Mouse (Mus musculus): ENCODE results near the gene Prpf4. TPM values are rescaled to one million over a fixed set of nuclear protein-coding genes. Genes with fewer than 3 reads are reported as not detected.

Gene Prpf4
- total and polyA plus RNA-seq, 3 experiments, result 26.9 to 37.9 TPM; not detected in 1

- Histone ChIP-seq H3K9me3 (replicated peaks; ENCODE audit: insufficient read depth, low read length) (no peaks in the 10 kb centered on the region), H3K9ac (ENCODE audit: control insufficient read depth, low read depth, low read length, poor library complexity, severe bottlenecking) (peak overlapping the region; percentile 64), H3K27ac (ENCODE audit: control insufficient read depth, low read depth, low read length) (peak overlapping the region; percentile 91), H3K79me2 (ENCODE audit: control insufficient read depth, insufficient read depth, low read length, poor library complexity) (peaks cover 33% of the 10 kb centered on the region), H3K27me3 (ENCODE audit: control insufficient read depth in 1 of 2, insufficient read depth in 2 of 2, low read length in 2 of 2) (no peaks in the 10 kb centered on the region), H3K4me3 (ENCODE audit: control insufficient read depth in 1 of 2, insufficient read depth in 1 of 2, low read depth in 2 of 2, low read length in 2 of 2) (peak overlapping the region; percentile 61), H3K4me1 (ENCODE audit: control insufficient read depth in 1 of 2, insufficient read depth in 2 of 2, low read length in 2 of 2) (peaks cover 12 to 13% of the 10 kb centered on the region in 2 experiments), H3K36me3 (ENCODE audit: control insufficient read depth in 1 of 2, insufficient read depth in 2 of 2, low read length in 2 of 2) (peaks cover 7 to 23% of the 10 kb centered on the region in 2 experiments)
- TF ChIP-seq POLR2AphosphoS5 (IDR thresholded peaks at IDR 0.05; ENCODE audit: borderline replicate concordance, low read depth, low read length), result no peak
- TF ChIP-seq TBP (IDR thresholded peaks at IDR 0.05; ENCODE audit: low read depth, low read length), result peak; percentile 49; the same call in 1 of the 2 replicates
- TF ChIP-seq UBTF (IDR thresholded peaks at IDR 0.05; ENCODE audit: borderline replicate concordance, insufficient read depth, low read depth, low read length), result no peak
- peak; percentile 94 for TF ChIP-seq GATA1 (IDR thresholded peaks at IDR 0.05; ENCODE audit: low read depth, low read length)
- peak; percentile 36; the same call in 1 of the 2 replicates for TF ChIP-seq ETS1 (IDR thresholded peaks at IDR 0.05; ENCODE audit: low read depth, low read length)
- no peak for TF ChIP-seq HCFC1 (IDR thresholded peaks at IDR 0.05; ENCODE audit: low read depth, low read length)
- TF ChIP-seq ELF1 (IDR thresholded peaks at IDR 0.05; ENCODE audit: low read depth, low read length), result peak; percentile 24; the same call in 1 of the 2 replicates
- TF ChIP-seq EP300 (IDR thresholded peaks at IDR 0.05; ENCODE audit: low read depth in 1 of 2, low read length in 2 of 2), result peak in 1 of 2 experiments; percentile 56; a peak in 1 of 4 replicates
- TF ChIP-seq MXI1 (IDR thresholded peaks at IDR 0.05; ENCODE audit: low read depth, low read length), result no peak
- TF ChIP-seq ZNF384 (IDR thresholded peaks at IDR 0.05; ENCODE audit: low read depth, low read length), result peak; percentile 93
- peak; percentile 88 for DNase-seq (ENCODE audit: low read depth, low spot score)
These were observed 641 bp upstream of the Prpf4 start for GRCm38 (mm10) chr4:62407730-62408582.

- Histone ChIP-seq H3K27me3 (ENCODE audit: control insufficient read depth in 1 of 2, insufficient read depth in 2 of 2, low read length in 2 of 2) (no peaks in the 10 kb centered on the region), H3K79me2 (ENCODE audit: control insufficient read depth, insufficient read depth, low read length, poor library complexity) (peaks cover 27% of the 10 kb centered on the region), H3K27ac (ENCODE audit: control insufficient read depth, low read depth, low read length) (no peak overlapping the region), H3K9ac (ENCODE audit: control insufficient read depth, low read depth, low read length, poor library complexity, severe bottlenecking) (peak overlapping the region; percentile 84), H3K4me3 (ENCODE audit: control insufficient read depth in 1 of 2, insufficient read depth in 1 of 2, low read depth in 2 of 2, low read length in 2 of 2) (peak overlapping the region; percentile 73 to 76), H3K36me3 (ENCODE audit: control insufficient read depth in 1 of 2, insufficient read depth in 2 of 2, low read length in 2 of 2) (peaks cover 15 to 18% of the 10 kb centered on the region in 2 experiments), H3K4me1 (ENCODE audit: control insufficient read depth in 1 of 2, insufficient read depth in 2 of 2, low read length in 2 of 2) (peaks cover 7 to 11% of the 10 kb centered on the region in 2 experiments), H3K9me3 (replicated peaks; ENCODE audit: insufficient read depth, low read length) (no peaks in the 10 kb centered on the region)
- peak; percentile 62 for TF ChIP-seq ZNF384 (IDR thresholded peaks at IDR 0.05; ENCODE audit: low read depth, low read length)
- no peak for TF ChIP-seq NRF1 (IDR thresholded peaks at IDR 0.05; ENCODE audit: insufficient read depth, low read depth, low read length, poor library complexity, severe bottlenecking)
- no peak for DNase-seq (ENCODE audit: low read depth, low spot score)
These were observed 1.0 kb downstream of the Prpf4 start for GRCm38 (mm10) chr4:62409615-62410014.

GRCm38 (mm10) chr4:62410325-62410724 lies 1.7 kb downstream of the Prpf4 start:
- H3K27ac ChIP-seq (ENCODE audit: control insufficient read depth, low read depth, low read length), result no peak overlapping the region
- TF ChIP-seq NELFE (IDR thresholded peaks at IDR 0.05; ENCODE audit: low read depth, low read length) (no peak), CHD1 (IDR thresholded peaks at IDR 0.05; ENCODE audit: low read depth, low read length) (peak; percentile 53; the same call in 1 of the 2 replicates)
- H3K79me2 ChIP-seq (ENCODE audit: control insufficient read depth, insufficient read depth, low read length, poor library complexity), result peaks cover 23% of the 10 kb centered on the region
- no peak for DNase-seq (ENCODE audit: low read depth, low spot score)
- no peaks in the 10 kb centered on the region for H3K9me3 ChIP-seq (replicated peaks; ENCODE audit: insufficient read depth, low read length)
- H3K4me1 ChIP-seq (ENCODE audit: control insufficient read depth in 1 of 2, insufficient read depth in 2 of 2, low read length in 2 of 2), result peaks cover 6 to 10% of the 10 kb centered on the region in 2 experiments
- peak overlapping the region; percentile 84 for H3K9ac ChIP-seq (ENCODE audit: control insufficient read depth, low read depth, low read length, poor library complexity, severe bottlenecking)
- peaks cover 18 to 22% of the 10 kb centered on the region in 2 experiments for H3K36me3 ChIP-seq (ENCODE audit: control insufficient read depth in 1 of 2, insufficient read depth in 2 of 2, low read length in 2 of 2)
- H3K27me3 ChIP-seq (ENCODE audit: control insufficient read depth in 1 of 2, insufficient read depth in 2 of 2, low read length in 2 of 2), result no peaks in the 10 kb centered on the region
- peak overlapping the region; percentile 73 to 76 for H3K4me3 ChIP-seq (ENCODE audit: control insufficient read depth in 1 of 2, insufficient read depth in 1 of 2, low read depth in 2 of 2, low read length in 2 of 2)

All from MEL (cell line).